Mouse (Mus musculus) kidney, embryonic 15.5 days (tissue): ENCODE data around the gene Hils1. TPM values are rescaled to one million over a fixed set of nuclear protein-coding genes. Genes with fewer than 3 reads are reported as not detected.

ENCODE experiments used
- ATAC-seq: fragments of 200-750 bp; cut with Nextera tagmentation; replicated peaks from 2 replicates; pipeline ENCODE4 v1.8.0; 2017; ENCODE audit warnings: moderate TSS enrichment; ENCODE audit not compliant: low FRiP score
- H3K27ac ChIP-seq: fragments of 300-500 bp; sonication (generic); 2 replicates; pipeline ENCODE4 v1.5.1; 2015; ENCODE audit warnings: mild to moderate bottlenecking, inconsistent platforms
- H3K27me3 ChIP-seq: fragments of 300-500 bp; sonication (generic); 2 replicates; pipeline ENCODE4 v1.6.1; 2015; ENCODE audit warnings: inconsistent platforms
- H3K36me3 ChIP-seq: fragments of 300-500 bp; sonication (generic); 2 replicates; pipeline ENCODE4 v1.6.1; 2015; ENCODE audit warnings: inconsistent platforms
- H3K4me1 ChIP-seq: fragments of 300-500 bp; sonication (generic); 2 replicates; pipeline ENCODE4 v1.6.1; 2015; ENCODE audit warnings: inconsistent platforms
- H3K4me2 ChIP-seq: fragments of 300-500 bp; sonication (generic); 2 replicates; pipeline ENCODE4 v1.6.1; 2015; ENCODE audit warnings: moderate library complexity, mild to moderate bottlenecking, inconsistent platforms
- H3K4me3 ChIP-seq: fragments of 300-500 bp; sonication (generic); replicated peaks from 2 replicates; pipeline ENCODE4 v1.5.1; 2015; ENCODE audit warnings: mild to moderate bottlenecking, inconsistent platforms
- H3K9ac ChIP-seq: fragments of 300-500 bp; sonication (generic); 2 replicates; pipeline ENCODE4 v1.6.1; 2015; ENCODE audit warnings: mild to moderate bottlenecking, inconsistent platforms
- H3K9me3 ChIP-seq: fragments of 300-500 bp; sonication (generic); replicated peaks from 2 replicates; pipeline ENCODE4 v1.6.1; 2016; ENCODE audit warnings: inconsistent platforms
- WGBS: fragments of 180-500 bp; shearing (Covaris S2); methylation state at CpG from one replicate; pipeline ENCODE4 v1.1.7; 2015; ENCODE audit warnings: mixed read lengths; 5-methylcytosine and 5-hydroxymethylcytosine counted together
- polyA plus RNA-seq: library from polyadenylated mRNA; unstranded; fragments of >200 nt; fragmentation: Nextera tagmentation; extraction: Ambion mirVana; gene quantifications from 2 replicates; pipeline ENCODE4 v1.2.1, GENCODE M21; 2015

The Hils1 gene
- polyA plus RNA-seq, 1 experiment from 2014 or later = not detected

GRCm38 (mm10) chr11:94990102-94990748 is 22.8 kb downstream of the Hils1 start:
- Histone ChIP-seq H3K27ac (peak overlapping the region; percentile 96), H3K4me1 (peaks cover 79% of the 10 kb centered on the region), H3K4me3 (peak overlapping the region; percentile 88), H3K36me3 (peaks cover 8% of the 10 kb centered on the region; the same call in 1 of the 2 replicates), H3K27me3 (no peaks in the 10 kb centered on the region), H3K9ac (peak overlapping the region; percentile 86), H3K4me2 (peak overlapping the region; percentile 98), H3K9me3 (no peaks in the 10 kb centered on the region)
- 48% methylated on average over 6 of the region's 6 CpGs for WGBS
- ATAC-seq = no peak

- Histone ChIP-seq H3K9ac (peak within 1 kb of the TSS; percentile 86), H3K9me3 (no peaks in the 10 kb centered on the region), H3K4me3 (peak within 1 kb of the TSS; percentile 88), H3K4me2 (peak within 1 kb of the TSS; percentile 98), H3K4me1 (peaks cover 84% of the 10 kb centered on the region), H3K27me3 (no peaks in the 10 kb centered on the region), H3K36me3 (peaks cover 10% of the 10 kb centered on the region; the same call in 1 of the 2 replicates), H3K27ac (peak within 1 kb of the TSS; percentile 96)
- WGBS = under 1% methylated on average over 66 of the region's 69 CpGs
- peak; percentile 80 for ATAC-seq
Observed at GRCm38 (mm10) chr11:94990749-94991577, 23.6 kb downstream of the Hils1 start, which contains the start of gene Ppp1r9b. TSS of gene Ppp1r9b (plus strand) at chr11:94991035.

GRCm38 (mm10) chr11:94991641-94992479 is 24.5 kb downstream of the Hils1 start:
- peak overlapping the region; percentile 98 for H3K4me2 ChIP-seq
- peaks cover 86% of the 10 kb centered on the region for H3K4me1 ChIP-seq
- H3K27ac ChIP-seq = peak overlapping the region; percentile 96
- peak overlapping the region; percentile 86 for H3K9ac ChIP-seq
- WGBS = under 1% methylated on average over 96 of the region's 99 CpGs
- H3K36me3 ChIP-seq = peaks cover 19% of the 10 kb centered on the region
- ATAC-seq = no peak
- H3K27me3 ChIP-seq = no peaks in the 10 kb centered on the region
- peak overlapping the region; percentile 88 for H3K4me3 ChIP-seq
- H3K9me3 ChIP-seq = no peaks in the 10 kb centered on the region

- peaks cover 80% of the 10 kb centered on the region for H3K4me1 ChIP-seq
Observed at GRCm38 (mm10) chr11:94992480-94992753, 25.0 kb downstream of the Hils1 start.

GRCm38 (mm10) chr11:94992754-94993606 is 25.6 kb downstream of the Hils1 start:
- peaks cover 75% of the 10 kb centered on the region for H3K4me1 ChIP-seq
- peak overlapping the region; percentile 98 for H3K4me2 ChIP-seq
- 0 out of 2 replicates have a peak, but pooled peaks have one; percentile 22 for ATAC-seq
- H3K27ac ChIP-seq = peak overlapping the region; percentile 96
- H3K9me3 ChIP-seq = no peaks in the 10 kb centered on the region
- no peaks in the 10 kb centered on the region for H3K27me3 ChIP-seq
- under 1% methylated on average over 22 of the region's 22 CpGs for WGBS
- peak overlapping the region; percentile 86 for H3K9ac ChIP-seq
- peaks cover 30% of the 10 kb centered on the region for H3K36me3 ChIP-seq
- peak overlapping the region; percentile 88 for H3K4me3 ChIP-seq

More at GRCm38 (mm10) chr11:94992480-94992753, 25.0 kb downstream of the Hils1 start:
- Histone ChIP-seq H3K27ac (peak overlapping the region; percentile 96), H3K27me3 (no peaks in the 10 kb centered on the region), H3K9me3 (no peaks in the 10 kb centered on the region), H3K4me2 (peak overlapping the region; percentile 98), H3K36me3 (peaks cover 25% of the 10 kb centered on the region), H3K4me3 (peak overlapping the region; percentile 88), H3K9ac (peak overlapping the region; percentile 86)
- under 1% methylated on average over 20 of the region's 20 CpGs for WGBS
- no peak for ATAC-seq

GRCm38 (mm10) chr11:94994208-94994814 is 26.9 kb downstream of the Hils1 start:
- no peak for ATAC-seq
- peak overlapping the region; percentile 98 for H3K4me2 ChIP-seq
- H3K27ac ChIP-seq = no peak overlapping the region
- WGBS = 34% methylated on average over 10 of the region's 10 CpGs
- peaks cover 69% of the 10 kb centered on the region for H3K4me1 ChIP-seq
- H3K27me3 ChIP-seq = no peaks in the 10 kb centered on the region
- no peaks in the 10 kb centered on the region for H3K9me3 ChIP-seq
- peak overlapping the region; percentile 86 for H3K9ac ChIP-seq
- H3K36me3 ChIP-seq = peaks cover 44% of the 10 kb centered on the region
- H3K4me3 ChIP-seq = peak overlapping the region; percentile 88

GRCm38 (mm10) chr11:94994947-94995772 is 27.8 kb downstream of the Hils1 start:
- H3K9ac ChIP-seq = peak overlapping the region; percentile 86; the same call in 1 of the 2 replicates
- H3K27me3 ChIP-seq = no peaks in the 10 kb centered on the region
- H3K4me3 ChIP-seq = peak overlapping the region; percentile 88
- no peak for ATAC-seq
- no peaks in the 10 kb centered on the region for H3K9me3 ChIP-seq
- H3K4me1 ChIP-seq = peaks cover 71% of the 10 kb centered on the region
- peak overlapping the region; percentile 98 for H3K4me2 ChIP-seq
- 75% methylated on average over 11 of the region's 11 CpGs for WGBS
- H3K27ac ChIP-seq = no peak overlapping the region
- H3K36me3 ChIP-seq = peaks cover 52% of the 10 kb centered on the region

GRCm38 (mm10) chr11:94996101-94996500 is 28.7 kb downstream of the Hils1 start:
- Histone ChIP-seq H3K4me2 (peak overlapping the region; percentile 98; the same call in 1 of the 2 replicates), H3K4me3 (no peak overlapping the region), H3K4me1 (peaks cover 75% of the 10 kb centered on the region), H3K27me3 (no peaks in the 10 kb centered on the region), H3K27ac (no peak overlapping the region), H3K9me3 (no peaks in the 10 kb centered on the region), H3K36me3 (peaks cover 60% of the 10 kb centered on the region), H3K9ac (no peak overlapping the region)
- no peak for ATAC-seq
- 73% methylated on average over 8 of the region's 8 CpGs for WGBS

- WGBS = 91% methylated on average over 6 of the region's 6 CpGs
- no peak overlapping the region for H3K4me2 ChIP-seq
- H3K4me1 ChIP-seq = peaks cover 80% of the 10 kb centered on the region
- ATAC-seq = no peak
- no peak overlapping the region for H3K9ac ChIP-seq
- H3K27ac ChIP-seq = no peak overlapping the region
- no peaks in the 10 kb centered on the region for H3K27me3 ChIP-seq
- no peaks in the 10 kb centered on the region for H3K9me3 ChIP-seq
- H3K4me3 ChIP-seq = no peak overlapping the region
- peaks cover 69% of the 10 kb centered on the region for H3K36me3 ChIP-seq
Observed at GRCm38 (mm10) chr11:94996984-94997383, 29.6 kb downstream of the Hils1 start.

GRCm38 (mm10) chr11:94997596-94997995 is 30.2 kb downstream of the Hils1 start:
- Histone ChIP-seq H3K4me2 (no peak overlapping the region), H3K27me3 (no peaks in the 10 kb centered on the region), H3K4me1 (peaks cover 74% of the 10 kb centered on the region), H3K27ac (no peak overlapping the region), H3K4me3 (no peak overlapping the region), H3K9ac (no peak overlapping the region), H3K9me3 (no peaks in the 10 kb centered on the region), H3K36me3 (peaks cover 75% of the 10 kb centered on the region)
- WGBS = 48% methylated on average over 5 of the region's 5 CpGs
- no peak for ATAC-seq
